Mouse (Mus musculus) spleen, postnatal 36 days (tissue): Measurements from ENCODE around the gene Tmem132d.

ENCODE experiments used
- DNase-seq, 2 experiments: peaks; one replicate each; pipeline ENCODE4 v3.0.0; 2022; ENCODE audit warnings: low spot score in 2 of 2, mixed read lengths in 1 of 2

Tmem132d gene

GRCm38 (mm10) chr5:127929687-127930086 lies 503.2 kb downstream of the Tmem132d start:
- no peak for DNase-seq

- DNase-seq = no peak
Observed at GRCm38 (mm10) chr5:127926686-127927085, 506.2 kb downstream of the Tmem132d start.

GRCm38 (mm10) chr5:127924106-127924505 lies 508.8 kb downstream of the Tmem132d start:
- no peak for DNase-seq

- no peak for DNase-seq
Observed at GRCm38 (mm10) chr5:127919171-127919570, 513.7 kb downstream of the Tmem132d start.

- DNase-seq = no peak
Observed at GRCm38 (mm10) chr5:127918376-127918775, 514.5 kb downstream of the Tmem132d start.

- DNase-seq = no peak
Observed at GRCm38 (mm10) chr5:127914157-127914556, 518.7 kb downstream of the Tmem132d start.

GRCm38 (mm10) chr5:127911603-127912002 lies 521.3 kb downstream of the Tmem132d start:
- no peak for DNase-seq

GRCm38 (mm10) chr5:127910356-127910755 lies 522.5 kb downstream of the Tmem132d start:
- DNase-seq = no peak

- DNase-seq = no peak
Observed at GRCm38 (mm10) chr5:127895176-127895575, 537.7 kb downstream of the Tmem132d start.

- DNase-seq = no peak
Observed at GRCm38 (mm10) chr5:127885566-127886505, 547.0 kb downstream of the Tmem132d start.

- no peak for DNase-seq
Observed at GRCm38 (mm10) chr5:127883021-127883420, 549.9 kb downstream of the Tmem132d start.

GRCm38 (mm10) chr5:127874461-127874860 lies 558.4 kb downstream of the Tmem132d start:
- no peak for DNase-seq

GRCm38 (mm10) chr5:127865157-127865556 lies 567.7 kb downstream of the Tmem132d start:
- no peak for DNase-seq

GRCm38 (mm10) chr5:127859719-127860118 lies 573.2 kb downstream of the Tmem132d start:
- DNase-seq = no peak

- no peak for DNase-seq
Observed at GRCm38 (mm10) chr5:127852305-127852704, 580.6 kb downstream of the Tmem132d start.

GRCm38 (mm10) chr5:127831791-127832190 lies 601.1 kb downstream of the Tmem132d start:
- DNase-seq = no peak

- DNase-seq = no peak
Observed at GRCm38 (mm10) chr5:127830831-127831230, 602.0 kb downstream of the Tmem132d start.

GRCm38 (mm10) chr5:127828756-127829155 lies 604.1 kb downstream of the Tmem132d start:
- DNase-seq = no peak

- no peak for DNase-seq
Observed at GRCm38 (mm10) chr5:127821960-127822359, 610.9 kb downstream of the Tmem132d start.

GRCm38 (mm10) chr5:127815292-127815691 lies 617.6 kb downstream of the Tmem132d start:
- DNase-seq = no peak

- no peak for DNase-seq
Observed at GRCm38 (mm10) chr5:127807419-127807818, 625.5 kb downstream of the Tmem132d start.

GRCm38 (mm10) chr5:127806850-127807249 lies 626.0 kb downstream of the Tmem132d start:
- DNase-seq = no peak

GRCm38 (mm10) chr5:127800907-127801306 lies 632.0 kb downstream of the Tmem132d start:
- no peak for DNase-seq
